In genomic region chr16:33474381-33474780, GRCm38 (mm10) we compare ENCODE assay signal across 21 mouse cellular contexts. TPM values are rescaled to one million over a fixed set of nuclear protein-coding genes. Genes with fewer than 3 reads are reported as not detected.
DNase-seq lines count a peak whose midpoint lies in the region; ATAC-seq and TF ChIP-seq lines count a peak whose summit lies in the region.
"Had no signal": no experiment of that assay in that cellular context is flagged by ENCODE, and none has a peak within 500 bp of the region (broad histone marks: within the 10 kb centered on the region; RNA-seq: fewer than 3 reads in every experiment).

No protein-coding gene starts in this region.

- no peaks in the 10 kb centered on the region for H3K4me1 ChIP-seq in MEL (ENCODE audit: control insufficient read depth in 1 of 2, insufficient read depth in 2 of 2, low read length in 2 of 2)
- H3K4me1 ChIP-seq: forebrain, embryonic 13.5 days; forebrain, embryonic 15.5 days had no signal

- TF ChIP-seq EP300 in MEL (IDR thresholded peaks at IDR 0.05; ENCODE audit: low read depth in 1 of 2, low read length in 2 of 2): no peak

- peak; percentile 40; the same call in 1 of the 2 replicates for ATAC-seq in granulocyte monocyte progenitor cell, adult 5-6 weeks (replicated peaks; ENCODE audit: poor library complexity, severe bottlenecking)
- ATAC-seq in megakaryocyte progenitor cell, adult 5-6 weeks (replicated peaks; ENCODE audit: poor library complexity): 0 out of 2 replicates have a peak, but pooled peaks have one; percentile 31
- ATAC-seq: forebrain, embryonic 13.5 days; forebrain, embryonic 15.5 days; forebrain, postnatal 0 days had no signal

- no peak for TF ChIP-seq CTCF in MEL (IDR thresholded peaks at IDR 0.05 in 2 of 3, conservative IDR thresholded peaks at IDR 0.05 in 1 of 3; ENCODE audit: control insufficient read depth in 1 of 3, insufficient read depth in 1 of 3, low read depth in 2 of 3, low read length in 3 of 3, poor library complexity in 1 of 3, severe bottlenecking in 1 of 3)

- H3K9me3 ChIP-seq in MEL (replicated peaks; ENCODE audit: insufficient read depth, low read length): no peaks in the 10 kb centered on the region
- H3K9me3 ChIP-seq: embryonic facial prominence, embryonic 10.5 days; embryonic facial prominence, embryonic 12.5 days; forebrain, embryonic 13.5 days; forebrain, embryonic 15.5 days had no signal

- no peak for TF ChIP-seq POLR2A in MEL (IDR thresholded peaks at IDR 0.05; ENCODE audit: control insufficient read depth in 1 of 2, insufficient read depth in 1 of 2, low read depth in 1 of 2, low read length in 2 of 2, poor library complexity in 1 of 2)

- H3K36me3 ChIP-seq in MEL (ENCODE audit: control insufficient read depth in 1 of 2, insufficient read depth in 2 of 2, low read length in 2 of 2): peaks cover 0 to 24% of the 10 kb centered on the region in 2 experiments; a peak in 2 of 4 replicates

- H3K79me2 ChIP-seq in MEL (ENCODE audit: control insufficient read depth, insufficient read depth, low read length, poor library complexity): no peaks in the 10 kb centered on the region

- DNase-seq in MEL (ENCODE audit: low read depth, low spot score) (peak; percentile 27), MEL-GATA-1-ER (ENCODE audit: extremely low read depth, low read depth) (peak; percentile 15)
- DNase-seq in urinary bladder, adult 18-20 months (ENCODE audit: low spot score in 2 of 2): no peak
- DNase-seq in kidney, postnatal 36 days: no peak
- DNase-seq in left cerebral cortex, postnatal 10 days (ENCODE audit: extremely low spot score in 1 of 2, low spot score in 2 of 2): no peak
- DNase-seq: adrenal gland, adult 2 months; adrenal gland, postnatal 10 days; adrenal gland, postnatal 25 days; cerebellum, adult 11 months; cerebellum, adult 18-20 months; cerebellum, adult 8-10 months; cerebellum, adult 9-11 months; cerebellum, postnatal 14 days; cerebellum, postnatal 36 days; forebrain, postnatal 0 days had no signal

- TF ChIP-seq RAD21 in MEL (IDR thresholded peaks at IDR 0.05; ENCODE audit: low read depth, low read length): no peak

- intact Hi-C loops in left cerebral cortex, postnatal 10 days (cut with DNase I): no loop called here

- no peaks in the 10 kb centered on the region for H3K27me3 ChIP-seq in MEL (ENCODE audit: control insufficient read depth in 1 of 2, insufficient read depth in 2 of 2, low read length in 2 of 2)
- H3K27me3 ChIP-seq: embryonic facial prominence, embryonic 12.5 days; forebrain, embryonic 13.5 days; forebrain, embryonic 15.5 days had no signal

- no peak overlapping the region for H3K4me3 ChIP-seq in MEL (ENCODE audit: control insufficient read depth in 1 of 2, insufficient read depth in 1 of 2, low read depth in 2 of 2, low read length in 2 of 2)
- H3K4me3 ChIP-seq: embryonic facial prominence, embryonic 10.5 days; embryonic facial prominence, embryonic 12.5 days; forebrain, embryonic 13.5 days; forebrain, embryonic 15.5 days had no signal

- H3K27ac ChIP-seq in MEL (ENCODE audit: control insufficient read depth, low read depth, low read length): no peak overlapping the region
- H3K27ac ChIP-seq: embryonic facial prominence, embryonic 10.5 days; embryonic facial prominence, embryonic 12.5 days; forebrain, embryonic 13.5 days; forebrain, embryonic 15.5 days had no signal

- no peak overlapping the region for H3K9ac ChIP-seq in MEL (ENCODE audit: control insufficient read depth, low read depth, low read length, poor library complexity, severe bottlenecking)
- H3K9ac ChIP-seq: embryonic facial prominence, embryonic 12.5 days; forebrain, embryonic 13.5 days; forebrain, embryonic 15.5 days; forebrain, postnatal 0 days had no signal

TF ChIP-seq in MEL, 35 proteins besides CTCF, POLR2A, EP300 and RAD21:
- TF ChIP-seq UBTF (IDR thresholded peaks at IDR 0.05; ENCODE audit: borderline replicate concordance, insufficient read depth, low read depth, low read length): peak; percentile 60; the same call in 1 of the 2 replicates
- TF ChIP-seq CHD2 (IDR thresholded peaks at IDR 0.05; ENCODE audit: low read length): no peak
- peak; percentile 91 for TF ChIP-seq TBP (IDR thresholded peaks at IDR 0.05; ENCODE audit: low read depth, low read length)
- no peak for TF ChIP-seq MAX (IDR thresholded peaks at IDR 0.05; ENCODE audit: low read length)
TF ChIP-seq in MEL: peak in this region for 2.

RNA-seq across cellular contexts. Expression of gene Slc12a8, which starts 42.7 kb away (rescaled TPM):
- total RNA-seq in MEL (2012; rRNA removed): not detected in 2 replicates
- polyA plus RNA-seq in MEL (2012; ENCODE audit: insufficient read depth in 1 of 2, insufficient read length in 2 of 2, low read depth in 1 of 2, low replicate concordance in 2 of 2, missing spikeins in 1 of 2): under 1 TPM in 1 of 2 experiments, not detected in 1; 0.29 TPM
- not detected in 2 replicates for total RNA-seq in granulocyte monocyte progenitor cell, adult 5-6 weeks (2014; fragmentation: Nextera tagmentation)
- total RNA-seq in granulocyte monocyte progenitor cell, adult 5-6 weeks (2017): not detected in 2 replicates
- not detected in 2 replicates for total RNA-seq in megakaryocyte progenitor cell, adult 5-6 weeks (2015)
- not detected in 2 replicates for total RNA-seq in megakaryocyte progenitor cell, adult 5-6 weeks (2017)
- total RNA-seq in left cerebral cortex, postnatal 10 days (2021): 1 to 10 TPM; 1.1 to 1.4 TPM

Comparison
In these comparisons a context has a peak if more than half of its experiments do, and no peak if none do; other contexts are left out.
1. DNase-seq: peak in MEL (single experiment) and MEL-GATA-1-ER (single experiment); none in urinary bladder, adult 18-20 months (0 of 2), kidney, postnatal 36 days (0 of 2) and left cerebral cortex, postnatal 10 days (0 of 2).